Mouse (Mus musculus) olfactory bulb, adult 2 months (tissue): ENCODE data around the gene Pced1b.

Experiments
- CTCF ChIP-seq: fragments of 200-500 bp; IDR thresholded peaks from 2 replicates; pipeline ENCODE4 v1.5.1; 2012; ENCODE audit warnings: low read depth, mild to moderate bottlenecking, low read length, moderate library complexity; ENCODE audit not compliant: insufficient read depth
- POLR2A ChIP-seq: fragments of 200-500 bp; IDR thresholded peaks from 2 replicates; pipeline ENCODE4 v1.6.1; 2012; ENCODE audit warnings: mild to moderate bottlenecking, low read depth, low read length, moderate library complexity; ENCODE audit not compliant: insufficient read depth

DNA sequence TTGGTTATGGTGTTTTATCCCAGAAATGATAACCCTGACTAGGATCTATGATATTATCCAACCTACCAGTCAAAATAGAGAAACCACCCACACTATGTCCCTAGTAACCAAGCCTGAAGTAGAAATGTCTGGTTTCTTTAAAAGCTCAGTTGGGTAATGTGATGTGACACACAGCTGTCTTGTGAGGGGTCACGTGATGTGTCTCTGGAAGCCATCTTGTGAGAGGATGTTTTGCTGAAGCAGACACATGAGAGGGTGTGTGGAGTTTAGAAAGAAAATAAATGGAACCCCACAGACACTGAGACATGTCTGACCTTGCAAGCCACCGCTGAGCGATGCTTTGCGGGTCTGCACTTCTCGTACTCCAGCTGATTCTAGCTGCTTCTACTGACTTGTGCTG is 30.1 kb upstream of the Pced1b start:
- TF ChIP-seq POLR2A (no peak), CTCF (no peak)
